Mouse (Mus musculus) 416B (cell line): Measurements from ENCODE around the gene BC030870.

ENCODE experiments used
- DNase-seq: peaks from one replicate; pipeline ENCODE4 v3.0.0; 2011; ENCODE audit warnings: low read depth

The BC030870 gene

GRCm38 (mm10) chr8:65129199-65129788, at the start of gene BC030870:
TSS of gene BC030870 (minus strand) at chr8:65129563.
- DNase-seq: no peak

- DNase-seq: no peak
These were observed 45.5 kb upstream of the BC030870 start for GRCm38 (mm10) chr8:65174746-65175476.

- DNase-seq: no peak
These were observed 39.8 kb upstream of the BC030870 start for GRCm38 (mm10) chr8:65169184-65169583.

DNA sequence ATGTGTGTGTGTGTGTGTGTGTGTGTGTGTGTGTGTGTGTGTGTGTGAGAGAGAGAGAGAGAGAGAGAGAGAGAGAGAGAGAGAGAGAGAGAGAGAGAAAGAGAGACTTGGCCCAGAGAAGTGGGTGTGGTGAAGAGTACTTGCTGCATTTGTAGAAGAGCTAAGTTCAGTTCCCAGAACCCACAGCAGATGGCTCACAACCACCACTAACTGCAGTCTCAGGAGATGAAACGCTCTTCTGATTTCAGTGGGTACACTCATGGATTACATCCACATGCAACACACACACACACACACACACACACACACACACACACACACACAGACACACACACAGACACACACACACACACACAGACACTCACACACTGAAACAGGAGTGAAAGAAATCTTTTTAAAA, 31.3 kb upstream of the BC030870 start:
- DNase-seq: peak; percentile 21

GRCm38 (mm10) chr8:65159096-65159748, 29.9 kb upstream of the BC030870 start:
- no peak for DNase-seq

DNA sequence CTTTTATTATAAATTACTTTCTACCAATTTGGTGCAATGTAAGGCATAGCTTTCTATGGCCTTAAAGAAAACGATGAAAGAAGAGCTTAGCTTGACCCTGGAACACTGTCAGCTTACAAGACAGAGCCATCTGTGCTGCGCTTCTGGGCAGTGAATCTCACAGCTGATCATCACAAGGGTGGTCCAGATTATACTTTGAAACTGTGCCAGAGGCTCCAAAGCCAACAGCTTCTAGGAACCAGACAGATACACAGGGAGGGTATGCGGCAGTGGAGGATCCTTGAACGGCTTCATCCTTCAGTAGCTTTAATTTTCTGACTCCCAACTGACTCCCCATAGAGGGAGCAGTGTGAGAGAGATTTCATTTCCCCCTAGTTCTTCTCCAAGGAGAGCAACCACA, 28.5 kb upstream of the BC030870 start:
- no peak for DNase-seq

DNA sequence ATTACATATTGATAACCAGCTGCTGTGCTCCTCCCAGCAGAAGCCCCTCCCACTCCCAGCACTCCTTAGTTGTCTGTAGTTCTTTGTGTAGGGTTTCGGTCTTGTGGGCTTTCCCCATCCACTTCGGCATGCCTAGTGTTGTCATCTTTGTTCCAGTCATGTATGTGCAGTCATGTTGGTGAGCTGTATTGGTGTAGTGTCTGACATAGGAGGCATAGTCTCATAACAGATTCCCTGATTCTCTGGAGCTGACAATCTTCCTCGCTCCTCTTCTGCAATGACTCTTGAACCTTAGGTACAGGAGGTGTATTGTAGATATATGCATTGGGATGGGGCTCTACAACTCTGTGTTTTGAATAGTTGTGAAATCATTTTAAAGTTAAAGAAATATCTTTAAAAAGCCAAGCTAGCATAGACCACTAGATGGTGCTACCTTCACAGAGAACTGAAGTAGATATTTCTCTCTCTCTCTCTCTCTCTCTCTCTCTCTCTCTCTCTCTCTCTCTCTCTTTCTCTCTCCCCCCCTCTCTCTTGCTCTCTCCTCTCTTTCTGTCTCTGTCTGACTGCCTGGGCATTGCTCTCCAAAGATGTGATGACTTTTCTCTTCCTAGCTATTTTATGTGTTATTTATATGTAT, 9.6 kb upstream of the BC030870 start:
- peak; percentile 39 for DNase-seq

GRCm38 (mm10) chr8:65126454-65126853, 2.9 kb downstream of the BC030870 start:
- DNase-seq: no peak

- no peak for DNase-seq
These were observed 3.3 kb downstream of the BC030870 start for GRCm38 (mm10) chr8:65126014-65126413.

GRCm38 (mm10) chr8:65112092-65112491, 17.3 kb downstream of the BC030870 start:
- DNase-seq: peak; percentile 3

DNA sequence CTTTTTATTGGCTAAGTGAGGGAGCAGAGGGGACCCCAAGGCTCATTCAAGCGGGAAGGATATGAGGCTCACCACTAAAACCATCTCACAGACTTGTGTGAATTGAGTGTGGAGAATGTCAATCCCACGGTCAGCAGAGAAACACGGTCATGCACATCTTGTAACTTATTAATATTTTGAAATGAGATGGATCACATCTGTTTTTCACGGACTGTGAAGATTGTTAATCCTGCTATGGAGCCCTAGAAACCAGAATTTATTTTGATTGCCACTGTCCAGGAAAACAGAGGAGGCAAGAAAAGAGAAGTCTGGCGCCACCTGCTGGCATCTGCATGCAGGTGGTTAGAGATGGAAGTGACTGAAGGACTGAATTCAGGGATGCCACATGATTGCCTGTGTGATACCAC, 19.1 kb downstream of the BC030870 start:
- peak; percentile 70 for DNase-seq

- DNase-seq: no peak
These were observed 20.4 kb downstream of the BC030870 start for GRCm38 (mm10) chr8:65108936-65109335.

GRCm38 (mm10) chr8:65107936-65108718, 21.2 kb downstream of the BC030870 start:
- DNase-seq: no peak

GRCm38 (mm10) chr8:65104041-65104440, 25.3 kb downstream of the BC030870 start:
- no peak for DNase-seq

DNA sequence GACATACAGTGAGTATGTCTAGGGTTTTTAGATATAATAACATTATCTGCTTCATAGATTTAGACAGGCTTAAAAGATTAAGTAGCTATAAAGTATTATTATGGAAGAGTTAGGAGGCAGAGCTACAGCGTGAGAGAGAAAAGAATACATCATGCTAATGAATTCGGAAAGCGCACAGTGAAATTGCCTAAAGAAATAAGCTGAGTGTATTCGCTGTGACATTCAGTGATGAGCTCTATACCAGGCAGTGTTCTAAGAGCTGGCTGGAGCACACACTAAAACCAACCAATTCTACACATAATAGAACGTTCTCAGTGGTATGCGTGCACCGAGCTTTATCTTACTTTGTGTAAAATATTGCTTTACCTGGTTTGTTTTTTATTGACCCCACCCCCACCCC, 25.7 kb downstream of the BC030870 start:
- no peak for DNase-seq

- no peak for DNase-seq
These were observed 29.6 kb downstream of the BC030870 start for GRCm38 (mm10) chr8:65099735-65100134.

- DNase-seq: no peak
These were observed 31.5 kb downstream of the BC030870 start for GRCm38 (mm10) chr8:65097760-65098415.

GRCm38 (mm10) chr8:65089781-65090180, 39.6 kb downstream of the BC030870 start:
- DNase-seq: no peak

DNA sequence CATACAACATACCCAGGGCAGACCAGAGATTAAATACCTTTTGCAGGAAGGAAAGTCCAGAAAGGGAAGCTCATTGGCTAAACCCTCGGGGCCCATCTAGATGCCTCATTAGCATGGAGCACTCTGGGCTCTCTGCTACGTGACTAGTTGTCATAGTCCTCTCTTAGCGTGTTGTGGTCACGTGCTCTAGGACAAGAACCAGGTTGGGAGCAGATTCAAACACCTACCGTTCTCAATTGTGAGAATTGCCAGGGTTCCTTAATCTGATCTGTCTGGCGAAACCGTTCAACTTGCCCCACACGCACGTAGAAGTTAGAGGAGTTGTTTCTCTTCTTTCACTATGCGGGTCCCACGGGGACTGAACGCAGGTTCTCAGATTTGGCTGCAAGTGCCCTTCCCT, 41.2 kb downstream of the BC030870 start:
- DNase-seq: no peak

GRCm38 (mm10) chr8:65087711-65088110, 41.7 kb downstream of the BC030870 start:
- no peak for DNase-seq

DNA sequence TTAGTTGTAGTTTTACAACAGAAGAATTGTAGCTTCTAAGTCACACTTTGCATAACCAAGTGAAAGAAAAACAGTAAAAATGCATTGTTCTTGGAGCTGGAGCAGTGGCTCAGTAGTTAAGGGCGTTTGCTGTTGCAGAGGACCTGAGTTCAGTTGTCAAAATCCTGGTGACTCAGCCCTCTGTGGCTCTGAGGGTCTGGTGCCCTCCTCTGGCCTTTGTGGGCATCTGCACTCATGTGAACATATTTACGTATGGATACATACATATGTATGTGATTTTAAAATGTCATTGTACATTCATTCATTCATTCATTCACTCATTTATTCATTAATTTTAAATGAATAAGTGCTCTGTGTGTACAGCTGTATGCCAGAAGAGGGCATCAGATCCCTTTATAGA, 43.7 kb downstream of the BC030870 start:
- peak; percentile 28 for DNase-seq
